Mouse (Mus musculus) midbrain, embryonic 15.5 days (tissue): Measurements from ENCODE around the gene Trmt10b. TPM values are rescaled to one million over a fixed set of nuclear protein-coding genes. Genes with fewer than 3 reads are reported as not detected.

Experiments
- ATAC-seq: fragments of 200-750 bp; cut with Nextera tagmentation; replicated peaks from 2 replicates; pipeline ENCODE4 v1.8.0; 2017; ENCODE audit warnings: moderate TSS enrichment
- H3K27ac ChIP-seq: fragments of 300-500 bp; sonication (generic); 2 replicates; pipeline ENCODE4 v1.5.1; 2015; ENCODE audit warnings: mild to moderate bottlenecking, inconsistent platforms
- H3K27me3 ChIP-seq: fragments of 300-500 bp; sonication (generic); replicated peaks from 2 replicates; pipeline ENCODE4 v1.6.1; 2015; ENCODE audit warnings: inconsistent platforms
- H3K36me3 ChIP-seq: fragments of 300-500 bp; sonication (generic); replicated peaks from 2 replicates; pipeline ENCODE4 v1.6.1; 2015; ENCODE audit warnings: inconsistent platforms
- H3K4me1 ChIP-seq: fragments of 300-500 bp; sonication (generic); 2 replicates; pipeline ENCODE4 v1.6.1; 2015; ENCODE audit warnings: inconsistent platforms
- H3K4me2 ChIP-seq: fragments of 300-500 bp; sonication (generic); 2 replicates; pipeline ENCODE4 v1.6.1; 2015; ENCODE audit warnings: inconsistent platforms, mild to moderate bottlenecking, moderate library complexity
- H3K4me3 ChIP-seq: fragments of 300-500 bp; sonication (generic); 2 replicates; pipeline ENCODE4 v1.5.1; 2015; ENCODE audit warnings: mild to moderate bottlenecking, inconsistent platforms
- H3K9ac ChIP-seq: fragments of 300-500 bp; sonication (generic); 2 replicates; pipeline ENCODE4 v1.6.1; 2015; ENCODE audit warnings: mild to moderate bottlenecking, inconsistent platforms
- H3K9me3 ChIP-seq: fragments of 300-500 bp; sonication (generic); 2 replicates; pipeline ENCODE4 v1.6.1; 2016; ENCODE audit warnings: inconsistent platforms
- WGBS: fragments of 180-500 bp; shearing (Covaris S2); methylation state at CpG from one replicate; pipeline ENCODE4 v1.1.7; 2015; ENCODE audit warnings: mixed read lengths; 5-methylcytosine and 5-hydroxymethylcytosine counted together
- polyA plus RNA-seq: library from polyadenylated mRNA; unstranded; fragments of >200 nt; fragmentation: Nextera tagmentation; extraction: Ambion mirVana; gene quantifications from 2 replicates; pipeline ENCODE4 v1.2.1, GENCODE M21; 2015

The Trmt10b gene
- 24.1 and 24.2 TPM in 2 replicates for polyA plus RNA-seq

DNA sequence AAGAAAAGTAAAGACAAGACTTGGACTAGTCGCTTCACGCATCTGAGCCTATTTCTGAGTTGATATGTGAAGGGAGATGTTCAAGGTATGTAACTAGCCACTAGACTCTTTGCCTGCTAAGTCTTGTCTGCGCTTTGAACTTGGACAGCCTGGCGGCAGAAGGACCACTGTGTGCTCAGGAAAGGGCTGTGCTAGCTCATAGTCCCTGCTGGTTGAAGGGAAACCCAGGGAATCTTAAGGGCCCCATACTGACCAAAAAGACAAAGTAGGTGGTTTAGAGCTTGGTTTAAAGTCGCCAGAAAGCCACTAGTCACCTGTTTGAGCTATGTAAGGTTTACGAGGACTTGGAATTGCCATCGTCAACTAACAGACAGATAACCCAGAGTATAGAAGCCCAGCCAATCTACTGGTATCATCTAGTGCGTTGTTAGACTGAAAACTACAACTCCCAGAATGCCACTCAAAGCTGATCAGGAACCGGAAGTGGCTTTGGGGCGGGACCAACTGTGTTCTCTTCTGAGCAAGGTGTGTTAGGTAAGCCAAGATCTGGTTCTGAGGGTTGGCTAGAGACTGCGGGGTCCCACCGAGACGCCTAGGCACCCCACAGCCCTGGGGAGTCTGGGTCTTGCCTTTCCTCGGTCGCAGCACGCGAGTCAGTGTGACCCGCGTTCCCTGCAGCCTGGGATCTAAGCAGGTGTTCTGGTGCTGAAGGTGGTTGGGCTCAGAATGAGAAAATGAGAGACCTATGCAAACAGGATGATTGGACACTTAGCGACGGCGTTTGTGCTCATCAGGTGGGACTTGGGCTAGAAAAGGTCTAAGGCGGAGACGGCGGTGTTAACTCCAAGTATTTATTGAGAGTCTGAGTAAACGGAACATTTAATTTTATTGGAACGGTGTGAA lies at the start of gene Trmt10b:
Trmt10b (plus strand) TSS at position 466 of the 903 bp plus-strand sequence.
- peak within 1 kb of the TSS; percentile 90 for H3K4me3 ChIP-seq
- ATAC-seq = peak; percentile 95
- WGBS = 20% methylated on average over 27 of the region's 27 CpGs
- H3K9me3 ChIP-seq = no peaks in the 10 kb centered on the region
- H3K36me3 ChIP-seq = 0 out of 2 replicates have a peak, but pooled peaks cover 8% of the 10 kb centered on the region
- peak within 1 kb of the TSS; percentile 62 for H3K4me2 ChIP-seq
- no peaks in the 10 kb centered on the region for H3K27me3 ChIP-seq
- H3K27ac ChIP-seq = peak within 1 kb of the TSS; percentile 30; the same call in 1 of the 2 replicates
- peak within 1 kb of the TSS; percentile 84 for H3K9ac ChIP-seq
- H3K4me1 ChIP-seq = peaks cover 20% of the 10 kb centered on the region

DNA sequence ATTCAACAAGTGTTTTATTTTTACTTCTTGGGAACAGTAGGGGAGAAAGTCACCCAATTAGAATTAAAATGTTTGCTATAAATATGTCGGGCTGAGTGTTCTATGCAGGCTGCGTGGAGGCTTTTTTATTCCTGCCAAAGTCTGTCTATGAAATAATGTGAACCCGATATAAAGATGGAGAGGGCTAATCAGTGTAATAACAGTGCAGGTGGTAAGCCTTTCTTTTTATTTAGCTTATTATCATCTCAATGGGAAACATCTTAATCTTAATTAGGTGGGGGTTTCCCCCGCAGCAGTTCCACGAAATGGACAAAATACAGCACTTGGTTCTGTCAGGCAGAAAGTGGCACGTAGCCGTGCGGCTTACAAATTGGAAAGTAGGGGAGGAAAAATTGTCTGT lies 45.7 kb upstream of the Trmt10b start:
- ATAC-seq = no peak
- Histone ChIP-seq H3K27me3 (no peaks in the 10 kb centered on the region; the same call in 1 of the 2 replicates), H3K4me2 (no peak overlapping the region), H3K9me3 (no peaks in the 10 kb centered on the region), H3K36me3 (no peaks in the 10 kb centered on the region), H3K4me3 (no peak overlapping the region), H3K27ac (no peak overlapping the region), H3K4me1 (peaks cover 19% of the 10 kb centered on the region), H3K9ac (no peak overlapping the region)
- WGBS = 40% methylated on average over 8 of the region's 8 CpGs

DNA sequence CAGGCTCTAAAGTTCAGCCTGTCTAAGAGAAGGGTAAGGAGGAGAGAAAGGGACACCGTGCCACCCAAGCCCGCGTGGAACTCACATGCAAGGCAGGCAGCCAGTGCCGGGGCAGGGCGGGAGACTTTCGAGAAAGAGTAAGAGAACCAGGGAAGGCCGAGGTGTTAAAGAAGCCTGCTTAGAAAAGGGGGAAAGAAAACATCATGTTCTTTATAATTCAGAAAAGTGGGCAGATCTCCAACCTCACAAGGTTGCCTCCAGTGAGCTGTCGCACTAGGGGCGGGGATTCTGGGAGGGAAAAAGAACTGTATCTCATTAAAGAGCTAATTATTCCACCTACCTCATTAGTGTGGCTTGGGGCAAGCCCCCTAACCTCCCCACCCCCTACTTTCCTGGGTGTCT lies 44.1 kb upstream of the Trmt10b start:
- 49% methylated on average over 9 of the region's 9 CpGs for WGBS

DNA sequence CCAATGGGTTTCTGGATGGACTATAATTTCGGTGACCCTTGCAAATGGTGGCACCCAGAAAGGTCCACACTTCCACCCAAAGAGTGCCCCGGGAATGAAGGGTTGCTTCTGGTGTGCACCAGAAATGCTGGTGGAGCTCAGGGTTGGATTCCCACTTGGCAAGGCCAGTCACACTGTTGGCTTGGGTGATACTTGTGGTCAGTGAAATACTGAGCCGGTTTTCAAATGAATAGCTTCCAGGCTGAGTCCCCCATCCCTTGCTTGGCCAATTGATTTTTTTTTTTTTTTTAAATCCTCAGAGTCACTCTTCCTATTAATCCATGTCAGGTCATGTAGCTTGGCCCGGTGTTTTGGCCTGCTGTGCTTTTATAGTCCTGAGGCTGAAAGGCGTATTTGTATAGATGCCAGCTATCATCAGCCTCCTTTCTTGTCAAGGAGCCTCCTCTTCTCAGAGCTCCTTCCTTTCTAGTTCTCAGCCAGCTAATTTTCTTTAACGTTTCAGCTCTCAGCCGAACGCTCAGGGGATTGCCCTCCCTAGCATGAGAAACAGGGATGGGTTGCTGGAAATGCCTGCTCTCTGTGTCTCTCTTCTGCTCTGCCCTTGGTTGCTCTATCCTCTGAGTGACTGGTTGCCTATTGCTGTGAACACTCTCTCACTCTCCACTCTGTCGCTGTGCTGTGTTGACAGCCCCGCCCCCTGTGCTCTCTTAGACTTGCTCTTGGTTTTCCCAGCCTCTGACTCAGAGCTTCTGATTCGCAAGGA lies 42.9 kb upstream of the Trmt10b start:
- H3K9me3 ChIP-seq = no peaks in the 10 kb centered on the region
- ATAC-seq = peak; percentile 75
- no peak overlapping the region for H3K4me2 ChIP-seq
- H3K4me1 ChIP-seq = peaks cover 19% of the 10 kb centered on the region
- 27% methylated on average over 11 of the region's 11 CpGs for whole genome bisulfite sequencing
- H3K27me3 ChIP-seq = no peaks in the 10 kb centered on the region; the same call in 1 of the 2 replicates
- no peak overlapping the region for H3K4me3 ChIP-seq
- H3K9ac ChIP-seq = no peak overlapping the region
- no peaks in the 10 kb centered on the region for H3K36me3 ChIP-seq
- H3K27ac ChIP-seq = 0 out of 2 replicates have a peak overlapping the region, but pooled peaks have one; percentile 26

More for the DNA sequence above, 44.1 kb upstream of the Trmt10b start:
- no peaks in the 10 kb centered on the region for H3K36me3 ChIP-seq
- no peak for ATAC-seq
- no peak overlapping the region for H3K9ac ChIP-seq
- H3K4me3 ChIP-seq = no peak overlapping the region
- no peak overlapping the region for H3K4me2 ChIP-seq
- peaks cover 19% of the 10 kb centered on the region for H3K4me1 ChIP-seq
- no peaks in the 10 kb centered on the region; the same call in 1 of the 2 replicates for H3K27me3 ChIP-seq
- H3K27ac ChIP-seq = no peak overlapping the region
- H3K9me3 ChIP-seq = no peaks in the 10 kb centered on the region

DNA sequence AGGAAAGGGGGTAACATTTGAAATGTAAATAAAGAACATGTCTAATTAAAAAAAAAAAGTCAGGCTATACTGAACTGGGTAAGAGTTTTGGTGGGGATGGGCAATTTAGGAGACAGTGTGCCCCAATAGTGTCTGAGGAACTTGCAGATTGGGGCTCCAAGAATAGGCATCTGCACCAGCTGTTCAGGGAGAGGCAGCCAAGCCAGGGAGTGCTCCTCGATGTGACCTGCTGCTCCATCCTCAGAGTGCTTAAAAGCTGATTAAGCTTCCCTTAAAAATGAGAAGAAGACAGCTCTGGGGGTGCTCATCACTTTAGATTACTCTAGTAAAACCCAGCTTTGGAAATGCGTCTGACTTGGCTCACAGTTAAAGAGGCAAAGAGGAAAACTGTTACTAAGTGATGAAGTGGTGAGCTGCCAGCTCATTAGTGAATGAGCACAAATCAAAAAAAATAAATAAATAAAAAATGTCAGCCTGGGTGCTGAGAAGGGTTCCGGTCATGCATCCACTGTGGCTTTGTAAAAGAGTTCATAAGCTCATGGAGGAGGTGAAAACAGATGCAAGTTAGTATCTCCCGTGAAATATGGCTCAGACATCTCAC lies 37.6 kb upstream of the Trmt10b start:
- H3K27me3 ChIP-seq = no peaks in the 10 kb centered on the region; the same call in 1 of the 2 replicates
- H3K36me3 ChIP-seq = no peaks in the 10 kb centered on the region
- ATAC-seq = no peak
- H3K9me3 ChIP-seq = no peaks in the 10 kb centered on the region
- no peak overlapping the region for H3K4me2 ChIP-seq
- 58% methylated on average over 4 of the region's 4 CpGs for WGBS
- no peak overlapping the region for H3K4me3 ChIP-seq
- peaks cover 5% of the 10 kb centered on the region; the same call in 1 of the 2 replicates for H3K4me1 ChIP-seq
- H3K27ac ChIP-seq = no peak overlapping the region
- H3K9ac ChIP-seq = no peak overlapping the region

DNA sequence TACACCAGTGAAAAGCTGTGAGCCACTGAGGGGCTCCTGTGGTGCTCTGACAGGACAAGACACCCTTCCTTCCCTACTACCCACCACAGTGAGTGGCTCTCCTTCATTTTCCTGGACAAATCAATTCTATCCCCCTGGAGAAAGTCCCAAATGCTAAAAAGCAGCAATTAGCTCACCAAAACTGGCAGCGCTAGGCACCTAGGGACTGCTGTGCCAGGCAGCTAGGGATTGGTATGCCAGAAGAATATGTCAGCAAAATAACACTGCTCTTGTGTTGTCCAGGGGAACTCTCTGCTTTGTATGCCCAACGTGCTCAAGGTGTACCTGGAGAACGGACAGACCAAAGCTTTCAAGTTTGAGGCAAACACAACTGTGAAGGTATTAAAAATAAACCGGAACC lies 35.4 kb upstream of the Trmt10b start:
- WGBS = 87% methylated on average over 4 of the region's 4 CpGs

DNA sequence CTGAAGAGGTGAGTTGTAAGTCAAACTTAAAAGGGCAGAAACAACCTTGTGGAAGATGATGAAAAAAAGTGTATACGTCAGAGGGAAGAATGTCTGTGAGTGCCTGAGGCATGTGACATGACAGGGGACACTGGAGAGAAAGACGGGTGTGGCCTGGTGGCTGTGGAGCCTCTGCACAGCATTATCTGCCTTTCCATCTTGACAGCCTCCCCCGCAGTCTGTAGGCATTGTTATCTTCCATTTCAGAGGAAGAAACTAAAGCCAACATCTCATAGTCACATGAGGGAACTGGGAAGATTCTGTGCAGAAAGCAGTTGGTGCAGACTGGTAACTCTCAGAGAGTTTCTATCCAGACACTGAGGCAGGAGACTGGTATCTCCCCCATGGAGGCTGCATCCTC lies 29.0 kb upstream of the Trmt10b start:
- WGBS = 85% methylated on average over 3 of the region's 3 CpGs
- peaks cover 8% of the 10 kb centered on the region; the same call in 1 of the 2 replicates for H3K4me1 ChIP-seq

More for the DNA sequence above, 35.4 kb upstream of the Trmt10b start:
- Histone ChIP-seq H3K4me2 (no peak overlapping the region), H3K36me3 (no peaks in the 10 kb centered on the region), H3K4me1 (no peaks in the 10 kb centered on the region), H3K27ac (no peak overlapping the region), H3K9me3 (no peaks in the 10 kb centered on the region), H3K9ac (no peak overlapping the region), H3K27me3 (no peaks in the 10 kb centered on the region), H3K4me3 (no peak overlapping the region)
- ATAC-seq = no peak

DNA sequence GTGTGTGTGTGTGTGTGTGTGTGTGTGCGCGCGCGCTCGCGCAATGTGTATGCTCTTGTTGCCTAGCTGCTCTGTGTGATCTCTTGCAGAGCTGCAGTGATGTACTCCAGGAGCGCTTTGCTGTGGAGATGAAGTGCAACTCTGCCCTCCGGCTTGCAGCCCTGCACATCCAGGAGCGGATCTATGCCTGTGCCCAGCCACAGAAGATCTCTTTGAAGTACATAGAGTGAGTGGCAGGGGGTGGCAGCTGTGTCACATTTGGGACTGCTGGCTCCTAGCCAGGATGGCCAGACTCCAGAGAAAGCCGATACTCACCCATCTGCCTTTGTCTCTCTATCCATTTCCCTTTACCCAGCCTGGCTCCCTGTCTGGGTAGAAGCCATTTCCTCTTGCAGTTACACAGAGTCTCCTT lies 25.9 kb upstream of the Trmt10b start:
- H3K4me1 ChIP-seq = peaks cover 8% of the 10 kb centered on the region; the same call in 1 of the 2 replicates
- no peaks in the 10 kb centered on the region for H3K27me3 ChIP-seq
- WGBS = 56% methylated on average over 10 of the region's 10 CpGs
- ATAC-seq = peak; percentile 92
- H3K36me3 ChIP-seq = no peaks in the 10 kb centered on the region
- H3K27ac ChIP-seq = 0 out of 2 replicates have a peak overlapping the region, but pooled peaks have one; percentile 35
- no peaks in the 10 kb centered on the region for H3K9me3 ChIP-seq
- H3K4me3 ChIP-seq = no peak overlapping the region
- no peak overlapping the region for H3K9ac ChIP-seq
- H3K4me2 ChIP-seq = 0 out of 2 replicates have a peak overlapping the region, but pooled peaks have one; percentile 18

More for the DNA sequence above, 29.0 kb upstream of the Trmt10b start:
- Histone ChIP-seq H3K9ac (no peak overlapping the region), H3K27me3 (no peaks in the 10 kb centered on the region), H3K9me3 (no peaks in the 10 kb centered on the region), H3K36me3 (no peaks in the 10 kb centered on the region), H3K27ac (no peak overlapping the region), H3K4me3 (no peak overlapping the region), H3K4me2 (no peak overlapping the region)
- ATAC-seq = no peak

DNA sequence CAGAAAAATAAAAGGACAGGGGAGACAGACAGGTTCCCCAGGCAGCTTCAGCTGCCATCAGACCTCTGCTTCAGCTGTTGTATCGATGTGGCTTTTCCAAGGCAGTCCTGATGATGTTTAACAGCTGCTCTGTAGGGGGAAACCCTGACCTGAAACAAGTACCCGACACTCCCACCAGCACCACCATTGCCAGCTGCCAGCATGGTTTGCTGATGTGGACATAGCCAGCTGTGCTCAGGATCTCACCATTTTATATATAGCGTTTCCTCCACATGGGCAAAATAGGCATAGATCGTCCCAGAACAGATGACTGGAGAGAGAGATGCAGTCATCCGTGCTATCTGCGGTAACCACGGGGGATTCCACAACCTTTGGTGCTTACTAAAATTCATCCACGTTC lies 21.2 kb upstream of the Trmt10b start:
- Histone ChIP-seq H3K4me2 (no peak overlapping the region), H3K9ac (no peak overlapping the region), H3K4me3 (no peak overlapping the region), H3K4me1 (peaks cover 8% of the 10 kb centered on the region; the same call in 1 of the 2 replicates), H3K27ac (no peak overlapping the region), H3K36me3 (no peaks in the 10 kb centered on the region), H3K27me3 (no peaks in the 10 kb centered on the region), H3K9me3 (no peaks in the 10 kb centered on the region)
- WGBS = 87% methylated on average over 8 of the region's 8 CpGs
- ATAC-seq = no peak

DNA sequence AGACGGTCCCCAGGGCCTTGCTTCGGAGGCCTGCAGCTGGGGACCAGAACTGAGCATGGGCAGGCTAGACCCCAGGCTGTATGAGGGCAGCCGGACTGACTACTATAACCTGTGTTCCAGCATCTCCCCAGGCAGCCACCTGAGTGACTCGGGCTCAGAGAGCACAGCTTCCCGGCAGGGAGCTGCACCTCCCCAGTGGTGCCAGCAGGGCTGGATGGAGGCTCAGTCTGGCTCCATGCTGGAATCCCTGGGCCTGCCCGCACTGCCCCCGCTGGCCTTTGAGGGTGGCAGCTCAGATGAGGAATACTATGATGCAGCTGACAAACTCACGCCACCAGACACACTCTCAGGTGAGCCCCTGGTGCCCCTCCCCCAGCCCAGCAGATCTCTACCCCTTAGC lies 17.6 kb upstream of the Trmt10b start:
- ATAC-seq = peak; percentile 42; the same call in 1 of the 2 replicates
- Histone ChIP-seq H3K36me3 (no peaks in the 10 kb centered on the region), H3K27ac (no peak overlapping the region), H3K4me2 (no peak overlapping the region), H3K9ac (no peak overlapping the region), H3K4me1 (no peaks in the 10 kb centered on the region), H3K9me3 (no peaks in the 10 kb centered on the region), H3K4me3 (no peak overlapping the region), H3K27me3 (no peaks in the 10 kb centered on the region)
- 57% methylated on average over 8 of the region's 8 CpGs for WGBS

DNA sequence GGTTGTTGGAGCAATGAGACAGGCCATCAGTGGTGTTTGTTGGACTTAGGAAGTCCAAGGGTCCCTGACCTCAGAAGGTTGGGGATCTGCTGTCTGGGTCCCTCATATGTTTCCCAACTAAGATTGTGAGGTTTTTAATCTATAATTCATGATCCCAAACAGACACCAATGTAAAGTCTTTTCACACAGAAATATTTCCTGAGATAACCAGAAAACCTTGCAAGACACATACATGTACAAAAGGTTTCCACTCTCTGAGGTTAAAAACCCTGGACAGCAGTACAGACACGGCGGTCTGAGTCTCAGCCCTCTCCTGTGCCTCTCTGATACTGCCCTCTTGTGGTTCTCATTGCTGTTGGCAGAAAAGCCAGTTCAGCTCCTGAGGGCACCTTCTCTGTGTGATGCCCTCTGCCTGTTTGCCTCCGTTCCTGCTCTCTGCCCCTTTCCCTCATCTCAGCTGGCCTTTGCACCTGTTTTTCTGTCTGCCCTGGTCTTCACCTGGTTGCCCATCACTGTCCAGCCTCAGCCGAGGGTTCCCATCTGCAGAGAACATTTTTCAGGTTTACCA lies 16.9 kb upstream of the Trmt10b start:
- 16% methylated on average over 4 of the region's 4 CpGs for WGBS
- H3K27me3 ChIP-seq = no peaks in the 10 kb centered on the region
- no peak overlapping the region for H3K4me3 ChIP-seq
- H3K4me2 ChIP-seq = no peak overlapping the region
- ATAC-seq = peak; percentile 62; the same call in 1 of the 2 replicates
- no peaks in the 10 kb centered on the region for H3K36me3 ChIP-seq
- H3K4me1 ChIP-seq = no peaks in the 10 kb centered on the region
- H3K27ac ChIP-seq = no peak overlapping the region
- H3K9ac ChIP-seq = no peak overlapping the region
- no peaks in the 10 kb centered on the region for H3K9me3 ChIP-seq
